Mouse (Mus musculus): ENCODE measurements around the gene Ric8b.

Gene Ric8b

GRCm38 (mm10) chr10:84916810-84917730, at the start of gene Ric8b:
Gene Ric8b (plus strand): TSS chr10:84917616.
- peak; percentile 90 for DNase-seq (ENCODE audit: low spot score)

- DNase-seq (ENCODE audit: low spot score): no peak
These were observed 46.1 kb upstream of the Ric8b start for GRCm38 (mm10) chr10:84871285-84871684.

GRCm38 (mm10) chr10:84871921-84872320, 45.5 kb upstream of the Ric8b start:
- no peak for DNase-seq (ENCODE audit: low spot score)

- DNase-seq (ENCODE audit: low spot score): no peak
These were observed 37.4 kb upstream of the Ric8b start for GRCm38 (mm10) chr10:84879823-84880571.

GRCm38 (mm10) chr10:84882528-84882927, 34.9 kb upstream of the Ric8b start:
- no peak for DNase-seq (ENCODE audit: low spot score)

GRCm38 (mm10) chr10:84885341-84885884, 32.0 kb upstream of the Ric8b start:
- no peak for DNase-seq (ENCODE audit: low spot score)

- no peak for DNase-seq (ENCODE audit: low spot score)
These were observed 31.2 kb upstream of the Ric8b start for GRCm38 (mm10) chr10:84886221-84886627.

GRCm38 (mm10) chr10:84886785-84887184, 30.6 kb upstream of the Ric8b start:
- no peak for DNase-seq (ENCODE audit: low spot score)

- no peak for DNase-seq (ENCODE audit: low spot score)
These were observed 28.1 kb upstream of the Ric8b start for GRCm38 (mm10) chr10:84889096-84889846.

GRCm38 (mm10) chr10:84895810-84896358, 21.5 kb upstream of the Ric8b start:
- DNase-seq (ENCODE audit: low spot score): no peak

GRCm38 (mm10) chr10:84896941-84897930, 20.2 kb upstream of the Ric8b start:
- DNase-seq (ENCODE audit: low spot score): no peak

- DNase-seq (ENCODE audit: low spot score): no peak
These were observed 19.1 kb upstream of the Ric8b start for GRCm38 (mm10) chr10:84898144-84898979.

- DNase-seq (ENCODE audit: low spot score): no peak
These were observed 15.7 kb upstream of the Ric8b start for GRCm38 (mm10) chr10:84901676-84902075.

GRCm38 (mm10) chr10:84902213-84902612, 15.2 kb upstream of the Ric8b start:
- no peak for DNase-seq (ENCODE audit: low spot score)

GRCm38 (mm10) chr10:84903307-84903706, 14.1 kb upstream of the Ric8b start:
- DNase-seq (ENCODE audit: low spot score): no peak

GRCm38 (mm10) chr10:84903742-84904141, 13.7 kb upstream of the Ric8b start:
- DNase-seq (ENCODE audit: low spot score): no peak

GRCm38 (mm10) chr10:84906895-84907294, 10.5 kb upstream of the Ric8b start:
- no peak for DNase-seq (ENCODE audit: low spot score)

- DNase-seq (ENCODE audit: low spot score): no peak
These were observed 9.4 kb upstream of the Ric8b start for GRCm38 (mm10) chr10:84908006-84908405.

GRCm38 (mm10) chr10:84908471-84908870, 8.9 kb upstream of the Ric8b start:
- no peak for DNase-seq (ENCODE audit: low spot score)
